In genomic region chr14:102031047-102031903, GRCm38 (mm10) we compare ENCODE assay signal across 19 mouse cellular contexts.
A peak's percentile ranks its signal among the peaks of the same experiment; 100 is the strongest.
DNase-seq lines count a peak whose midpoint lies in the region; ATAC-seq and TF ChIP-seq lines count a peak whose summit lies in the region.
"Had no signal": no experiment of that assay in that cellular context is flagged by ENCODE, and none has a peak within 500 bp of the region (broad histone marks: within the 10 kb centered on the region; RNA-seq: fewer than 3 reads in every experiment).

No protein-coding gene starts in this region.

- intact Hi-C loops in left cerebral cortex, postnatal 4 days (cut with DNase I) = no loop called here
- intact Hi-C loops in left cerebral cortex, adult 2 months (cut with DNase I) = no loop called here

- ATAC-seq in intestine, embryonic 14.5 days (replicated peaks; ENCODE audit: low FRiP score, low TSS enrichment, low read depth) = no peak
- no peak for ATAC-seq in intestine, postnatal 0 days
- ATAC-seq in neural tube, embryonic 12.5 days (ENCODE audit: low FRiP score, low read depth) = peak; percentile 66; the same call in 1 of the 2 replicates
- ATAC-seq in stomach, embryonic 15.5 days (ENCODE audit: insufficient read depth, low FRiP score, low read depth) = peak; percentile 43; the same call in 1 of the 2 replicates
- ATAC-seq in hindbrain, embryonic 14.5 days (ENCODE audit: low FRiP score) = no peak
- ATAC-seq: forebrain, postnatal 0 days; inflammation-experienced regulatory T-cells, adult 6 months had no signal

- no peak overlapping the region for H3K4me3 ChIP-seq in intestine, embryonic 14.5 days (ENCODE audit: low read depth, low read length)
- no peak overlapping the region for H3K4me3 ChIP-seq in intestine, postnatal 0 days (ENCODE audit: low read depth, low read length)
- H3K4me3 ChIP-seq in left cerebral cortex, adult 2 months = no peak overlapping the region
- no peak overlapping the region for H3K4me3 ChIP-seq in neural tube, embryonic 12.5 days
- no peak overlapping the region for H3K4me3 ChIP-seq in stomach, embryonic 15.5 days (replicated peaks)
- H3K4me3 ChIP-seq in hindbrain, embryonic 14.5 days (replicated peaks; ENCODE audit: low read length) = no peak overlapping the region
- H3K4me3 ChIP-seq: heart, embryonic 13.5 days; limb, embryonic 15.5 days; megakaryocyte, embryonic 14.5 days; myocyte had no signal

- H3K4me1 ChIP-seq in intestine, embryonic 14.5 days (replicated peaks; ENCODE audit: control insufficient read depth, insufficient read depth, low read length) = no peaks in the 10 kb centered on the region
- H3K4me1 ChIP-seq in intestine, postnatal 0 days (replicated peaks; ENCODE audit: control insufficient read depth, insufficient read depth, low read length) = no peaks in the 10 kb centered on the region
- H3K4me1 ChIP-seq in neural tube, embryonic 12.5 days = no peaks in the 10 kb centered on the region
- H3K4me1 ChIP-seq in stomach, embryonic 15.5 days = no peaks in the 10 kb centered on the region
- H3K4me1 ChIP-seq in hindbrain, embryonic 14.5 days (replicated peaks; ENCODE audit: control insufficient read depth, insufficient read depth, low read length) = no peaks in the 10 kb centered on the region
- H3K4me1 ChIP-seq: heart, embryonic 13.5 days; limb, embryonic 15.5 days; megakaryocyte, embryonic 14.5 days had no signal

- peak; percentile 52 for DNase-seq in intestine, embryonic 14.5 days (ENCODE audit: low spot score)
- DNase-seq in left cerebral cortex, postnatal 4 days = peak; percentile 35
- no peak for DNase-seq in left cerebral cortex, adult 2 months (ENCODE audit: extremely low spot score in 1 of 2, low spot score in 2 of 2)
- DNase-seq in neural tube, embryonic 10.5 days (ENCODE audit: extremely low spot score, low spot score) = no peak
- DNase-seq in hindbrain, embryonic 14.5 days (ENCODE audit: low spot score) = no peak
- DNase-seq: adrenal gland, postnatal 10 days; cerebellum, adult 18-20 months; forebrain, postnatal 0 days; heart, adult 11 months; heart, postnatal 36 days; thymus, postnatal 36 days had no signal

- peak overlapping the region; percentile 19 for H3K27ac ChIP-seq in intestine, embryonic 14.5 days (ENCODE audit: low read depth)
- H3K27ac ChIP-seq in intestine, postnatal 0 days (ENCODE audit: low read depth, low read length) = no peak overlapping the region
- no peak overlapping the region for H3K27ac ChIP-seq in left cerebral cortex, adult 2 months
- H3K27ac ChIP-seq in neural tube, embryonic 12.5 days = no peak overlapping the region
- H3K27ac ChIP-seq in stomach, embryonic 15.5 days = peak overlapping the region; percentile 48; the same call in 1 of the 2 replicates
- no peak overlapping the region for H3K27ac ChIP-seq in hindbrain, embryonic 14.5 days
- H3K27ac ChIP-seq: heart, embryonic 13.5 days; limb, embryonic 15.5 days had no signal

- no peak overlapping the region for H3K4me2 ChIP-seq in intestine, embryonic 14.5 days (ENCODE audit: low read length)
- no peak overlapping the region for H3K4me2 ChIP-seq in intestine, postnatal 0 days (replicated peaks; ENCODE audit: low read depth)
- H3K4me2 ChIP-seq in neural tube, embryonic 12.5 days (replicated peaks) = no peak overlapping the region
- 0 out of 2 replicates have a peak overlapping the region, but pooled peaks have one; percentile 2 for H3K4me2 ChIP-seq in stomach, embryonic 15.5 days
- H3K4me2 ChIP-seq in hindbrain, embryonic 14.5 days (replicated peaks) = no peak overlapping the region
- H3K4me2 ChIP-seq: heart, embryonic 13.5 days; limb, embryonic 15.5 days had no signal

- no peak overlapping the region for H3K9ac ChIP-seq in intestine, embryonic 14.5 days (ENCODE audit: low read length)
- no peak overlapping the region for H3K9ac ChIP-seq in intestine, postnatal 0 days (ENCODE audit: low read depth, low read length)
- H3K9ac ChIP-seq in neural tube, embryonic 12.5 days = no peak overlapping the region
- no peak overlapping the region for H3K9ac ChIP-seq in stomach, embryonic 15.5 days
- H3K9ac ChIP-seq in hindbrain, embryonic 14.5 days = no peak overlapping the region
- H3K9ac ChIP-seq: forebrain, postnatal 0 days; heart, embryonic 13.5 days; limb, embryonic 15.5 days had no signal

- no peaks in the 10 kb centered on the region for H3K9me3 ChIP-seq in intestine, embryonic 14.5 days (ENCODE audit: control insufficient read depth, low read length)
- no peaks in the 10 kb centered on the region for H3K9me3 ChIP-seq in intestine, postnatal 0 days (ENCODE audit: control insufficient read depth)
- no peaks in the 10 kb centered on the region for H3K9me3 ChIP-seq in neural tube, embryonic 12.5 days
- H3K9me3 ChIP-seq in stomach, embryonic 15.5 days = no peaks in the 10 kb centered on the region
- H3K9me3 ChIP-seq in hindbrain, embryonic 14.5 days (ENCODE audit: control insufficient read depth, low read length) = no peaks in the 10 kb centered on the region
- H3K9me3 ChIP-seq: heart, embryonic 13.5 days; limb, embryonic 15.5 days had no signal

- no peaks in the 10 kb centered on the region for H3K36me3 ChIP-seq in intestine, embryonic 14.5 days (ENCODE audit: control insufficient read depth, insufficient read depth, low read length)
- no peaks in the 10 kb centered on the region for H3K36me3 ChIP-seq in intestine, postnatal 0 days (ENCODE audit: control insufficient read depth, insufficient read depth)
- no peaks in the 10 kb centered on the region for H3K36me3 ChIP-seq in neural tube, embryonic 12.5 days
- H3K36me3 ChIP-seq in stomach, embryonic 15.5 days = no peaks in the 10 kb centered on the region
- H3K36me3 ChIP-seq in hindbrain, embryonic 14.5 days (replicated peaks; ENCODE audit: control insufficient read depth, insufficient read depth) = no peaks in the 10 kb centered on the region
- H3K36me3 ChIP-seq: heart, embryonic 13.5 days; limb, embryonic 15.5 days had no signal

- no peaks in the 10 kb centered on the region for H3K27me3 ChIP-seq in intestine, embryonic 14.5 days (replicated peaks; ENCODE audit: control insufficient read depth, insufficient read depth, low read length)
- H3K27me3 ChIP-seq in intestine, postnatal 0 days (replicated peaks; ENCODE audit: control insufficient read depth, insufficient read depth, low read length) = no peaks in the 10 kb centered on the region
- no peaks in the 10 kb centered on the region for H3K27me3 ChIP-seq in neural tube, embryonic 12.5 days (replicated peaks)
- H3K27me3 ChIP-seq in stomach, embryonic 15.5 days (replicated peaks) = no peaks in the 10 kb centered on the region
- no peaks in the 10 kb centered on the region for H3K27me3 ChIP-seq in hindbrain, embryonic 14.5 days (ENCODE audit: control insufficient read depth, insufficient read depth, low read length)
- H3K27me3 ChIP-seq: heart, embryonic 13.5 days; limb, embryonic 15.5 days; megakaryocyte, embryonic 14.5 days had no signal

- WGBS in intestine, embryonic 14.5 days = 36% methylated on average over 10 of the region's 10 CpGs
- WGBS in intestine, postnatal 0 days = 53% methylated on average over 10 of the region's 10 CpGs
- WGBS in neural tube, embryonic 12.5 days = 77% methylated on average over 10 of the region's 10 CpGs
- 41% methylated on average over 10 of the region's 10 CpGs for WGBS in stomach, embryonic 15.5 days
- 66% methylated on average over 10 of the region's 10 CpGs for WGBS in hindbrain, embryonic 14.5 days

- TF ChIP-seq CTCF in intestine, postnatal 0 days (IDR thresholded peaks at IDR 0.05; ENCODE audit: low read depth) = no peak
- no peak for TF ChIP-seq CTCF in left cerebral cortex, adult 2 months (IDR thresholded peaks at IDR 0.05)

Comparison
In these comparisons a context has a peak if more than half of its experiments do, and no peak if none do; other contexts are left out.
1. DNase-seq: peak in intestine, embryonic 14.5 days (single experiment) and left cerebral cortex, postnatal 4 days (single experiment); none in left cerebral cortex, adult 2 months (0 of 2), neural tube, embryonic 10.5 days (single experiment) and hindbrain, embryonic 14.5 days (single experiment).
2. H3K27ac ChIP-seq: peak in intestine, embryonic 14.5 days (single experiment) and stomach, embryonic 15.5 days (single experiment); none in intestine, postnatal 0 days (single experiment), left cerebral cortex, adult 2 months (single experiment), neural tube, embryonic 12.5 days (single experiment) and hindbrain, embryonic 14.5 days (single experiment).
3. ATAC-seq: peak in neural tube, embryonic 12.5 days (single experiment) and stomach, embryonic 15.5 days (single experiment); none in intestine, embryonic 14.5 days (single experiment), intestine, postnatal 0 days (single experiment) and hindbrain, embryonic 14.5 days (single experiment).